Mouse (Mus musculus) adrenal gland, postnatal 25 days (tissue): ENCODE measurements around the gene Tuba8. TPM values are rescaled to one million over a fixed set of nuclear protein-coding genes. Genes with fewer than 3 reads are reported as not detected.

ENCODE experiments used
- DNase-seq: peaks from one replicate; pipeline ENCODE4 v3.0.0; 2021; ENCODE audit warnings: mixed read lengths
- long read RNA-seq: library from polyadenylated mRNA; stranded (forward); transcript quantifications from one replicate; pipeline ENCODE4 v2.0.0, GENCODE M21; 2021
- total RNA-seq: library from RNA; stranded (reverse); gene quantifications from 2 replicates; pipeline ENCODE4 v1.2.3, GENCODE M21; 2021

The Tuba8 gene
- 5.3 and 8.0 TPM in 2 replicates for total RNA-seq
- long read RNA-seq, transcript Tuba8-201 (5 exons, 2,263 nt): major isoform, 12 of 16 reads
- long read RNA-seq, partial matches to known transcripts: 4 of 16 reads
- long read RNA-seq, other reads (novel, unspliced or antisense): 0 of 16 reads

DNA sequence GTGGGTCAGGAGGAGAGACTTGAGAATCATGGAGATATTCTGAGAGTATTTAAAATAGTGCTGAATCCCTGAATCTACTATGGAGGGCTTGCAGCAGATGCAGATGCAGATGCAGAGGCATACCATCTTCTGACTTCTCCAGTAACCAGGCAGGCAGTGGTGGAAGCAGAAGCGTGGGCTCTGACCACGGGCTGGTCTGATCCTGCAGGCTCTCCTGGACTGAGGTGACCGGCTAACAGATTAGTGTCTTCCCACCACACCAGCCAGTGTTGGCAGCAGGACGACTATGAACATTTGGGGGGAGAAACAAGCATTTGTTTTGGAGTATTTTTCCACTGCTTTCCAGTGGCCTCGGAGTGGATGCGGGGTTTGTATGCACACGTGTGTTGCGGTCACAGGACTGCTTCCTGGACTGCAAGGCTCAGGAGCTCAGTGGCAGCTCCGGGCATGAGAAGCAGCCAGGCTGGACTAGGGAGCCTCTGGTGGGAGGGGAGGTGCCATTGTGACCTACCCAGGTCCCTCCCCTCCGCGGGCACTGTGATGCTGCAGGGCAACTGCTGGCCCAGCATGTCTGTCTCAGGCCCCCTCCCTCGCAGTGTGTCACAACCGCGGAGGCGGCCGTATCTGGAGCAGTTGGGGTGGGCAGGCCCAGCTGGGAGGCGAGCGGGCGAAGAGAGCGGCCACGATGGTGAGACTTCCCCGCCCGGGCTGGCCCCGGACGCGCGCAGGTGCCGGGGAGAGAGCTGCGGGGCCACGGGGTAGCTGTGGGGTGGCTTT, at the start of gene Tuba8:
TSS of gene Tuba8 (plus strand) at position 548 of the 777 bp plus-strand sequence.
- peak; percentile 69 for DNase-seq

DNA sequence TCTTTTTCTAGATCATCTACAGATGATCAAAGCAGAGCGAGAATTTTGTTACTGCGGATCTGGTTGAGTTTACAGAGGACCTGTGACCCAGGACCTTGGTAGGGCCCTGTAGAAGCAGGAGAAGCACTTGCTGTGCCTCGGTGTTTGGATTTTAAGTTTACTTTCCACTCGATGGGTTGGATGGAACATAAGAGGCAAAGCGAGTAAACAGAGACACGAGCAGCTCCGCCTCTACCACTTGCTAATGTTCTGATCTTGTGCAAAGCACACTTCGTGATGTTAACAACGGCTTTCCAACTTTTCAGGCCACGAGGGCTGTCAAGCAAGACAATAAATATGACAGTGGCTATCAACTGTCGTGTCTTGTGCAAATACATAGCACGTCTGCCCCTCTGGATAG, 47.9 kb upstream of the Tuba8 start:
- DNase-seq: no peak

DNA sequence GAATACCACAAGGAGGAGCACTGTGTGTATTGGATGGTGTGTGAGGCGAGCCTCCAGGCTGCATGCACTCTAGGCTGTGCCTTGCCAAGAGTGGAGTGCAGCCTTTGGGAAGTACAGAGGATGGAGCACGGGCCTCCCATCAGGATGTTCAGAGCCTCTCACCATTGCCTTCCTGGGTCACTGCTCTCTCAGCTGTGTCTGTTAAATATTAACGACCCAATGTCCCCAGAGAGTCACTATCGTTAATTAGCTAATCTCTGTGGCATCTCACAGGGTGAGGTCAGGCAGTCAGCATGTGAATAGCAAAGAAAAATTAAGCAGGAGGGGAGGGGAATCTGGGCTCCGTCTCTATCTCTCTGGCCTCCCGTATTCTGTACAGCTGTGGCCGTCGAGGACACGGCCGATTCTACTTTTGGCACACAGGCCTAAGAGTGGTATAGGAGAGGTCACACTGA, 44.4 kb upstream of the Tuba8 start:
- no peak for DNase-seq

DNA sequence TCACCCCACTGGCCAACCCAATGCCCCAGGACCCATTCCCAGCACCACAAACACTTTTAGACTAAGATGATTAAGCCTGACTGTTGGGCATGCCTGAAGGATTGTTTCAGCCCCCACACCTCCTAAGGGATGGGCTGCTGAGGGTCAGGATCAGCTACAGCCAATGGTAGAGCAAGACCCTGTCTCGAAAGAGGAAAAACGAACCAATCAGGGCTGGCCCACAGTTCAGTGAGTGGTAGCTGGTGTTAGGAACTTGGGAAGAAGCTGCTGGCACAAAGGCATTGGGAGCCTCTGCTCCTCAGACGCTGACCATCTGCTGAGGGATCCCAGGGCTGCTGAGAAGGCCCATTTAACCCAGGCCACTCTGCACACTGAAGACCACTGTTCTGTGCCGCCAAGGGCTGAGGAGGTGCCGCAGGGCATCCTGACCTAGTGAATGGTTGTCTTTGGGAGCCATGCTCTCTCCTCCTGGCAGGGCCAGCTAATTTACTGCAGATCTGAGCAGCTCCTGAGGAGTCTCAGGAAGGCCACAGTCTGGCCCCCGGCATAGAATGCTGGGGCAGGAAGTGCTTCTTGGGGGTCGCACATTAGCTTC, 43.0 kb upstream of the Tuba8 start:
- DNase-seq: no peak

DNA sequence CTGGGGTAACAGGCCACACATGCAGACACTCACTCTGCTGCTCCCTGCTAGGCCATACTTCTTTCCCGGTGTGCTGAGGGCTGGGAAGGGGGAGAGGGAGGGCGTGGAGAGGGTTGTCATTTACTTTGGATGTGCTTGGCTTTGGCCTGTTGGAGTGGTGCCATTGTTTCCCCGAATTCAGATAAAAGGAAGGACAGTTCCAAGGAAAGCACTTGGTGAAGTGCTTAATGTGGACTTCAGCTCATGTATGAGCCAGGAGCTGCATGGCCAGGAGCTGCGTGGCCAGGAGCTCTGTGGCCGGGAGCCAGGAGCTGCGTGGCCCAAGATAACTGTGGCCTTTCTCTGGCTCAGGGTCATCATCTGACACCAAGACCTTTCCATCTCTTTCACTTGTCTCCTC, 39.4 kb upstream of the Tuba8 start:
- peak; percentile 62 for DNase-seq

DNA sequence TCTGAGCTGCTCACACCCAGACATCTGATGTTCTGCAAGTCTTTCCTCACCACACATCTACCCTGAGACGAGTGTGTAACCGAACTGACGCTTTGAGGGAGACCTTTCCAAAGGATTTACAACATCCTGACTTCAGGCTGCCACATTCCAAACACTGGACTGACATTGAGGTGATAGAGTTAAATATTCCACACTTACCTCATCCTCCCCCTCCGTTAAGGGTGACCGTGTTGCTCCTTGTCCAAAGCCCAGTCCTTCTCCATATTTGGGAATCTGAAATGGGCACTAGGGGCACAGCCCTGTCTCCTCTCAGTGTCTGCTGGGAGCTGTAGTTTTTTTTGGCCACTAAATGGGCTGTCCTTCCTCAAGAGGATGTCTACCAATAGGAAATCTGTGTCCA, 37.0 kb upstream of the Tuba8 start:
- no peak for DNase-seq

DNA sequence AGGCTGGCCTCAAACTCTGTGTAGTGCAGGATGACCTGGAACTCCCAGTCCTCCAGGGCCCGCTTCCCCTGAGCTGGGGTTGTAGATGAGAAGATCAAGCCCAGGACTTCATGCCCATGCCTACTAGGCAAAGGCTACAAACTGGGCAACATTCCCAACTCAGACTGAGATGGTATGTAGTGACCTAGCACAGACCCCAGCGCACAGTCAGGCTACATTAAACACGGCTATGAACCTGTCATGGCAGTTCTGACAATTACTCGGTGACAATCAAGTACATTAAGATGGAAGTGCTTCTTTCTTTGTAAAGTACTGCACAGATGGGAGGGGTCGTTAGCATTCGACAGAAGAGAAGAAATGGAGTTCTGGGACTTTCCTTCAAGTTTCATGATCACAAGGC, 35.7 kb upstream of the Tuba8 start:
- no peak for DNase-seq

DNA sequence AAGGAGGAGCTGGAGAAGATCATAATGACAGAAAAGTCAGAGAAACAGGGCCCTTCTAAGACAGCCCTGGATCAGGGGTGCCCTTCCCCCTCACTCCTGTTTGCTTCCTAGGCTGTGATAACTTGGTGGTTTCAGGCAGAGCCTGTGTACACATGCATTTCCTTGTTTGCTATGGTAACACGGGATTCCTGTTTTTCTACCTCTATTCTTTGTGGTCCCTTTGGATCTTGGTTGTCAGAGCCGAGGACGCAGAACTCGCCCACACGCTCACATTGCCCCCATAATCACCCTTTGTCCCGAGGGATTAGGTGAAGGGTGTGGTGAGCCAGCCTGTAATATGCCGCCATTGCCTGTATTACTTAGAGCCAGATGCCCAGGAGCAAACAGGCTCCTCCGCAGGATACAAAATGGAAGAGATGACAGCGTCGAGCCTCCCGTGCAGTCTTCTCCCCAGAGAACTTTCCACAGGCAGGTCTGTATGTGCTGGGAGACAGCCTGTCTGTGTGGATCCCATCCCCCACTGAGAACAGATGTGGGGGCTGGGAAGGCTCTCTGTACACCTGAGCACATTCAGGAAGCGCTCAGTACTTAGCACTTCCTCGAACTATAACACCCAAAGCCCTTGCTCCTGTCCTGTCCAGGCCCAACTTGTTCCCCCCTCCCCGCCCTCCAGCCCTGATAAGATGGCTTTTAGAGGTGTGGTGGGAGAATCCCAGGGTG, 34.3 kb upstream of the Tuba8 start:
- DNase-seq: no peak

DNA sequence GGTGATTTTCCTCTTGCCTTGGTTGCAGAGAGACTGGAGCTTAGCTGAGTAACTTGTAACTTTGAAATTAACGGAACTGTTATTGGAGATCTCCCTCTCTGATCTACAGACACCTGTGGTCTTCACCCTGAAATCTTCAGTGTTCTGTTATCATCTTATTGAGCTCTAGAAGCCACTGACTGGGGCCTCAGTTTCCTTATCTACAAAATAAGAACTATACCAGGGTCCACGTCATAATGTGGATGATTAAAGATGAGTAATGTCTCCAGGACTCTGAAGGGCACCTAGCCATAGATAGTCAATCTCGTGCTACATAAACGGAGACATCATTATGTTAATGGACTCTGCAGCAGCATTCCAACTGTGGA, 33.8 kb upstream of the Tuba8 start:
- DNase-seq: no peak

DNA sequence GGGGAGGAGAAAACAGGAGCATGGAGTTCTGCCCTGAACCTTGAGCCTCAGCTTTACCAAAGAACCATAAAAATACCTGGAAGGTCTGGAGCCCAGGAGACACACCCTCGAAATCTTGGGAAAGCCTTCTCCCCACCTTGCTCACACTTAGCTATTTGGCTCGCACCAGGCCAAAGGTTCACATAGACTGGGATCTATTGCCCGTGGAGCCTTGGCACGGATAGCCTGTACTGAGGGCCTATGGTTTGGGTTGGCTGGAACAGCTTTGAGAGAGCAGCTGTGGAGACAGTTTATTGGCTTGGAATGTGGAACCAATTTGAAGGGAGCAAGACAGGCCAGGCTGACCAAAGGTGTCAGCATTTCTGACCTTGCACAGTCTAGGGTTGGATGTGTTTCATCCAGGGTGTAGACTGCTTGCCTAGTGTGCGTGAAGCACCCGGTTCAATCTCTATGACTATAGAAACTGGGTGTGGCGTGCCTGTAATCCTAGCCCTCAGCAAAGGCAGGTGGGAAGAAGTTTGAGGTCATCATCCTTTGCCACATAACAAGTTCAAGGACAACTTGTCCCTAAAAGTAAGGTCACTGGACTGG, 33.3 kb upstream of the Tuba8 start:
- no peak for DNase-seq

DNA sequence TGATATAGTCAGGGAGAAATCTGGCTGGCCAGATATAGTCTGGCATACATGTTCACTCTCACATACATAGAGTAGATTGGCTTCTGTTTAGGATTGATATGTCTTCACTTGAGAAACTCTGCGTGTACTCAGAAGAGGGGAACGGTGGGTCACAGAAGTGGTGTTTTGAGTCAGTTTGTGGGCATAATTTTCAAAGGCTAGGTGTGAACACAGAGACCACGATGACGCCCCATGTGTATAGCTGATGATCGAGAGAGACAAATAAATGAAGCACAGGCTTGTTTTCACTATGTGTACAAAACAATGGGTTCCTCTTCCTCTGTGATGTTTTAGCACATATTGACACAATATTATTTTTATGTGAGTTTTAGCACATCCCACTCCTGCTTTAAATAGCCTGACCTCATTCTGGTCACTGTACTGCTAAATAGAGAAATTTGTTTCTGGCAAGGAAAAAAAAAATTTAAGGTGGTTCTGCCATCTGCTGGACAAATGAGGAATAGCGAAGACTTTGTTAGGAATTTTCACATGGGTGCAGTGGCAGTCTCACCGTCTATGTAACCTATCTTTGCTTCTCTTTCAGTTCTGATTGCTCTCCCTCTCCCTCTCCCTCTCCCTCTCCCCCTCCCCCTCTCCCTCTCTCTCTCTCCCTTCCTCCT, 31.7 kb upstream of the Tuba8 start:
- DNase-seq: no peak

DNA sequence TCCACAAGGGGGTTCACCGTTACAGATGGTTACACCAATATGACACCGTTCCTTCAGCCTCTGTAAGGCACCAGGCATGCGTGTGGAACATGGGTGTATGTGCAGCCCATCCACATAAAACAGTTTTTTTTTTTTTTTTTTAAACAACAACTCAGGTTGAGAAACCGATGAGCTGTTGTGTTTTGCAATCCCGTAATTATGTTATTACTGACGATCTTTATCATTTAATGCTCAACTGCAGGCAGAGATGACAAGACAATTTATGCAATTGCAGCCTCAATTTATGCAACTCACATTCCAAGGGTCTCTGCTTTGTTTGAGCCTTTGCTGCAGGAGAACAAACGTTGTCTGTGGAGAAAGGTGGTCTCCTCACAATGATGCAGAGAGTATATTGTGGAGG, 30.6 kb upstream of the Tuba8 start:
- no peak for DNase-seq

DNA sequence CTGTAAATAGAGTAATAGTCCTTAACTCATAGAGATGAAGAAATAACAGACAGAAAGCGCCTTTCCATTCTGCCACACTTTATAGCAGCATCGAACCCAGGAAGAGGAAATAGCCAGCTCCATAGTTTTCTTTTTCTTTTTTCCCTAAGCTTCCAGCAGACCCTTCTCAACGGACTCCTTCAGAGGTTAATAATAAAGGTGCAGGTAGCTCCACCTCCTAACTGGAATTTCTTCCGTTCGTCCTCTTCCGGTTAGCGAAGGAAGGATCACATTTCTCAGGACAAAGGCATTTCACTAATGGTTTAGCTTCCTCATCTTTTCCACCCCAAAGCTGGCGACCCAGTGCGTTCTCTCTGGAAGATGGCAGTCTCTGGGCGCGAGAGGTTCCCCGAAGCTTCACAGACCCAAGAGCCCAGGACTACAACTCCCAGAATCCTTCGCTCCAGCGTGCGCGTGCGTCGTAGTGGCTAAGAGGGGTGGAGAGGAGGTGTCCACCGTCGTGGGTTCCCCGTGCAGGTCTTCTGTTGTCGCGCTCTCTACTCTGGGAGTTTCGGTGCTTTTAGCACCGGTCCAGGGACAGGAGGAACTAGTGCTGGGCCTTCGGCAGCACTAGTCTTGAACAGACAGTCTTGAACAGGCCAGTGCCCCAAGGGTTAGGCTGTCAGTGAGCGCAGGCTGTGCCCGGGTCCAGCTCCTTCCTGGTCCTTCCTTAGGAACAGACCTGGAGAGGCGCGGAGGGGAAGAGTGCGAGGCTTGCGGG, 26.9 kb upstream of the Tuba8 start, which contains the start of gene Pex26:
TSS of gene Pex26 (plus strand) at position 254 of the 760 bp plus-strand sequence.
- peak; percentile 88 for DNase-seq

DNA sequence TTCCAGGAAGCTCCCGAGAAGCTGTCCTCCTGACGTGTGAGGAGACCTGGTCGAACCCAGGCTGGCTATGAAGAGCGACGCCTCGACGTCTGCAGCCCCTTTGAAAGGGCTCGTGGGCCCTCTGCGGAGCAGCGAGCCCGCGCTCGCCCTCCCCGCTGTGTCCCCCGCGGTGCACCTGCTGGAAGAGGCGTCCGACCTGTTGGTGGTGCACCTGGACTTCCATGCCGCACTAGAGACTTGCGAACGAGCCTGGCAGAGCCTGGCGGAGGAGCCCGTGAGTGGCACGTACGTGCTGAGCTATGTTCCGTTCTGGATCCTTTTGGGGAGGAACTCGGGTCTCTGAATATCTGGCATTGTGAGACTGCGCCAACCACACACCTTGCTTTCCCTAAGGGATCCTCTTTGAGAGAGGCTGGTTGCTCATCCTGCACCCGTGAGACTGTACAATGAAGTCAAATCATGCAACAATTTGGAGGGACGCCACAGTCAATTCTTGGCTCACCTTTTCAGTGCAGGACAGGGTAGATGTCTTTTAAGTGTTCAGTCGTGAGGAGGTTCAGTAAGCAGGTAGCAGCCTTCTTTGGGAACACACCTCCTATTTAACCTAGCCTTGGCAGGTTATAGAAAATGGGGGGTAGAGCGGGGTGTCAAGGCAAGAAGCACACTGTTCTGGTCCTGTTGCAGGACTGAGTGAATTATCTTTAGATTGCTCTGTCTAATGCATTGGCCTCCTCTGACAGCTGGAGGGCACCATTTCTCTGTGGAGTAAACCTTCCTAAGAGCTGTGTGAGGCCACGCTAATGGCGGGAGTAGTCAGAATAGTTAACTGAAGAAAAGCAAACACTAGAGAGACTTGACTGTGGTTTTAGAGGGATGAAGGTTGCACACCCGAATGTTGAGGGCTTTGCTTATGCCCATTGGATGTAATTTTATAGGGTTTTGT, 26.0 kb upstream of the Tuba8 start:
- DNase-seq: peak; percentile 38

DNA sequence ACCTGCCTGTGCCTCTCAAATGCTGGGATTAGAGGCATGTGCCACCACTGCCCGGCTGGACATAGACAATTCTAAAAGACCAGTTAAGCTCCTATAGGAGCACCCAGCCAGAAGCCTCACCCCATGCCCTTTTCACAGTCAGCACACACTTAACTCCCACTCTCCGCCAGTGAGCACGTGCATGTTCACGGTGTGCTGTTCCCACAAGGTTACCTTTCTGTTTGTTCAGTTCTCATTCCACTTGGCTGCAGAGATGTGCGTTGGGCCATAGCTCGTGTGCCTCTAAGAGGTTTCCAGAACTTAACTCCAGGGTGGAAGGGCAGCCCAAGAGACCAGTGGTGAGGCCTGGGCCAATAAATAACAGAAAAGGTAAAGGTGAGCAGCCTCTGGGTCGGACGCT, 25.3 kb upstream of the Tuba8 start:
- no peak for DNase-seq

DNA sequence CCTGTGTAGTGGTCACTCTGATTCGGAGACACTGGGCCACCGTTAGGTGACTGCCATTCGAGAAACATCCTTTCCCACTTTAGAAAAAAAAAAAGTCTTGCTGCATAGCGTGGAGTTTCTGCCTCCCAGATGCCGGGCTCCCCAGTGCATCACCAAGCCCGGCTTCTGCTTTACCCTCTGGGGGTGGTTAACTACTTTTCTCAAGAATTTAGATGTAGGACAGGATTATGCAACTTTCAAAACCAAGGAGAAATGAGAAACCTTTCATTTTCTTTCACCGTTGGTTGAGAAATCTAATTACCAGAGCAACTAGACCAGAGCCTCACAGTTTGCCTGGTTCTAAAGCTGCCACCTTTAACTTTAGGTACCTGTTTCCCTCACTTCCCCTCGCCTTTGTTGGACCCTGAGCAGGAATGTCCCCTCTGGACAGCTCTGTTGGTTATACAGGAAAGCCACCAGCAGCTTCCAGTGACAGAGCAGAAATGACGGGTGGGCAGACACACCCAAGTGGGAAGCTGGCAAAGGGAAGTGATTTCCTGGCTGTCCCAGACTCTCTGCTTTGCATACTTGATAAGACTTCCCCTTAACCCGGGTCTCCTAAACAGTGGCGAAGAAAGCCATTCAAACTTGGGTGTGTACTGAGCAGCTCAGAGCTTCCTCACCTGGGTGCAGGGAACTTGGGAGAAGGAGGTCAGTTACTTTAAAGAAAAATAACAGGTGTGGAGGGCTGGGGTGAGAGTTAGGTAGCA, 19.1 kb upstream of the Tuba8 start:
- no peak for DNase-seq

DNA sequence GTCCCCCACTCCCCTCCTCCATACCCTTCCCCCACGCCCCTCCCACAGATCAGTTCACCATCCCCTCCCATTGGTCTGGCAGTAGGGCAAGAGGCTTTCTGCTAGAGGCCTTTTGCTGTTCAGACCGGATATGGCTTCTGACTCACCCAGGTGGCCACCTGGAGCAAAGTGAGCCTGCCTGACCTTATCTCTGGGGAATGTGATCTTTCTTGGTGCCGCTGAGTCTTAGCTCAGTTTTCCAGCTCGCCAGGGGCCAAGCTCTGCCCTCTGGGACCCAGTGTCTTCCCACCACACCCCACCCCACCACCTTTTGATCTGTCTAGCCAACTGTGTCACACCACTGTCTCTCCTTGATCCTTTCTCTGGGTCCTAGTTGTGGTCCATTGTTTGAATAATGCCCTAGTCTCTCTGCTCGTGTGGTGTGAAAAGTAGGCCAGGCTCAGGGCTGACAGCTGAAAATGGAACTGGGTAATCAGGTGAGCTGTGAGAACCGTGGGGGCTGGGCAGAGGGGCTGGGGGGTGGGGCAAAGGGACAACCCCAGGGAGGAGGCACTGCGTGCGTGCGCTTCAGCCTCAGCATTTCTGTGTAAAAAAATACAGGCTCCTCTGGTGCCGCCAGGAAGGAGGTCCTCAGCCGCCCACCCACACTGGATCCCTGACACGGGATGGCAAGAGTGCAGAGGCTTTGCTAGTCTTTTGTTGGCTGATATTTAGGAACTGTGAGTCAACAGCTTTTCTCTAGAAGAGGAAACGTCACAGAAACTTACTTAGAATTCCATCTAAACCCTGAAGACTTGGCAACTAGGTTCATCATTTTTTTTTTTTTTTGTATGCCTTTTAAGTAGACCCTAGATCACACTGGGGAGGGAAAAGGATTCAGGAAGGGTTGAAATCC, 16.2 kb upstream of the Tuba8 start:
- no peak for DNase-seq
